Mouse (Mus musculus) thymus, postnatal 14 days (tissue): ENCODE measurements around the gene Vav2.
A peak's percentile ranks its signal among the peaks of the same experiment; 100 is the strongest.

Experiments
- DNase-seq: peaks from one replicate; pipeline ENCODE4 v3.0.0; 2021

Gene Vav2

DNA sequence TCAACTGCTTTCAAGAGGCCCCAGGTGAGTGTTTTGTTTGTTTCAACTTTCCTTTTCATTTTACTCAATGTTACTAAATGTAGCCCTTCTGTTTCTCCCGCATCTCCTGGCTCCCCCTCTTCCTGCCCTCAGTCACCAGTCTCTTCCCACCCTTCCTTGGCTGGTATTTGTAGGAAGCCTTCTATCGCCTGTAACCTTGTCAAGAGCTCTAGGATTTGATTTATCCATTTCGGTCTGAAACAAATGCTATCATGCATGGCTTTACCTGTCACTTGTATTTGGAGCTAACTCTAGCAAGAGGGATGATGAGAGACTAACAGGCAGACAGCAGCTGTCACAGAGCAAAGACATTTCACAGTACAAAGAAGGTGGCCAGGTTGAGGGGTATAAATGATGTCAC is 18.6 kb downstream of the Vav2 start:
- no peak for DNase-seq

DNA sequence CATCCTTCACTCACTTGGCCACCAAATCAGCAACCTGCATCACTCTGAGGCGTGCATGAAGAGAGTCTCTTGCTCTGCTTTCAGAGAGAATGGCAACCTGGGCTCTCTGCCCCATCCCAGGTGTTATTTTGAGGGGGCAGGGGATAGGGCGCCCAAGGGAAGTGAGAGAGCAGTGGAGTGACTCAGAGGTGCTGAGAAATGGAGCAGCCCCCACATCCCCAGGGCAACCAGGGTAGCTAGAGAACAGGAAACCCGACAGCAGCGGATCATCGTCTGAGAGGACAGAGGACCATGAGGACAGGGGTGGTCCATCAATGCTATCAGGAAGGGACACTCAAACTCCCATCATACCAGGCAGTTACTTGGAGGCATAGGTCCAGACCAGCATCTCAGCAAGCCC is 19.9 kb downstream of the Vav2 start:
- no peak for DNase-seq

DNA sequence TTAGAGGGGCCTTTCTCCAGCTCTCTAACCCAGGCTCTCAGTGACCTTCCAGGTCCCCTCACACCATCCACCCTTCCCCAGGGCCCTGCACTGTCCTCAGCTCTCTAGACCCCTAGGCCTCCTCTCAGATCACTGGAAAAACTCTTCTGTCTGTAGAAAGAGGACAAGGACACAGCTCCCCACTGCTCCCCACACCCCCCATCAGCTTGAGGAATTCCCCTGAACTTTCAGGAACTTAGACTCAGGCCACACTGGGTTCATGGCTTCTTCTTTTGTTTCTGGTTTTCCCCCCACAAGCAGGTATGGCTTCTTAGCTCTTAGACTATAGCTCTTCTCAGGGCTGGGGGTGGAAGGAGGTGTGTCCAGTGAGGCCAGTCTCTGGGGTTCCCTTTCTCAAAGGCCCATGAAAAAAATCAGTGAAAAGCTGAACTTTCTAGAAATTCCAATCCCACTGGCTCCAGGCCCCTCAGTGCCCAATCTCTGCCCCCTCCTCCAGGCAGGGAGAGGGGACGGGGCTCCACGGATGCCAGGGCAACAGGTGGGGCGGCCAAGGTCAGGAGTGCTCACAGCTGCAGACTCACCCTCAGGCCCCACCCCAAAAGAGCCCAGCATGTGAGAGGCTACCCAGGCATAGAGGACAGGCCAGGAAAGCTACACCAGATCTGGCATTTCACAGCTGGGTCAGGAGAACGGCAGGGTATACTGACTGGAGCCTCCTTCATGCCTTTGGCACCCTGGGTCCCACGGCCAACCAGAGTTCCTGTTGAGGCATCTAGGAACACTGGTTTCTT is 21.5 kb downstream of the Vav2 start:
- DNase-seq, result no peak

DNA sequence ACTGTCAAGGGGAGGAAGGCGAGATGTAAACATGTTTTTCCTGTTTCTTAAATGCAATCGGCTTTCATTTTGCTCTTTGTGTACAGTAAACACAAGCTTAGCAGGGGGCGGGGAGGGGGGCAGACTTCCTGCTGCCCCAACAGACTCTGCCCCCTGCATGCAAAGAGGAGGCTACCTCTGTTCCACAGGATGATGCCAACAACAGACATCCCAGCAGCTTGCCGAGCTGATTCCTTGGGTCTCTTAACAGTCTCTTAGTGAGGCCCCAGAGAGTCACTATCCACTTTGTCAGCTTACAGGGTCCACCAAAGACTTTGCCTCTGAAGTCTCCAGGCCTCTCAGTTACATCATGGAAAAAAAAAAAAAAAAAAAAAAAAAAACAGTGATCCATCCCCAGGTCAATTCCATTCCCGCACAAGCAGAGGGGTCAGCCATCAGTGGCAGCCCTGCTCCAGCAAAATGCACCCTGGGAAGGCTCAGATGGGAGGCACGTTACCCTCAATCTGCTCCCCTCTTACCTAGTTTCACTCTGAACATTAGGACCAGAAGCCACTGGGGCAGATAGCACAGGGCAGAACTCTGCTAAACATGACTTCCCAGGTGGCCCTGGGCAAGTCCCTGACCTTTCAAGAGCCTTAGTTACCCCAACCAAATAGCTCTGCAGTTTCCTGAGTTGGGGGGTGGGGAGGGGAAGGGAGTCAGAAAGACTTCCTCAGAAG is 22.3 kb downstream of the Vav2 start:
- DNase-seq, result peak; percentile 20

DNA sequence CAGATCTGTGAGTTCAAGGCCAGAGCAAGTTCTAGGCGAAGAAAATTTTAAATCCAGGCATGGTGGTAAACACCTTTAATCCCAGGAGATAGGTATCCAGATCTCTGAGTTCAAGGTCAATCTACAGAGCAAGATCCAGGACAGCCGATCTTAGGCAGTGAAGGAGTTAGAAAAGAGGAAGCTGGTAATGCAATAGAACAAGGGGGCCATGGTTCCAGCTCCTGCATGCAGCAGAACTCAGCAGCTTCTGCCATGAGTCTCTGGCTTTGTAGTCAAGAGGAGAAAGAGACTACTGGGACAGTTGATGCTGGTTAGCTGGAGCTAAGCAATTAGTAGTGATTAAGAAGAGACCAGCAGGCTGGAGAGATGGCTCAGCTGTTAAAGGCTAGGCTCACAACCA is 25.3 kb downstream of the Vav2 start:
- DNase-seq, result no peak

DNA sequence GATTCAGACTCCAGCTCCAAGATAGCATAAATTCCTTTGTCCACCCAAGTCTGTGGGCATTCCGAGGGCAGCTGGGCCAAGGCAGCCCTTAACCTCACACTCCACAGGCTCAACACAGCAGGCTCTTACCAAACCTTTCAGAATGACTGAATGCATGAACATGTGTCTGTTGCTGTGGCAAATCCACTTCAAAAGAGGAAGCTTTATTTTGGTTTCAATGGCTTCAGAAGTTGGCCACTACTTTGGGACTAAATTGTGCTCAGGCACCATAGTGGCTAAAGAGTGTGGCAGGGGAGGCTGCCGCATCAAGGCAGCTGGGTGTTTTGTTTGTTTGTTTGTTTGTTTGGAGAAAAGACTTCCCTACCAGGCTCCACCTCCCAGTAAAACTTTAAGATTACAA is 26.8 kb downstream of the Vav2 start:
- no peak for DNase-seq

DNA sequence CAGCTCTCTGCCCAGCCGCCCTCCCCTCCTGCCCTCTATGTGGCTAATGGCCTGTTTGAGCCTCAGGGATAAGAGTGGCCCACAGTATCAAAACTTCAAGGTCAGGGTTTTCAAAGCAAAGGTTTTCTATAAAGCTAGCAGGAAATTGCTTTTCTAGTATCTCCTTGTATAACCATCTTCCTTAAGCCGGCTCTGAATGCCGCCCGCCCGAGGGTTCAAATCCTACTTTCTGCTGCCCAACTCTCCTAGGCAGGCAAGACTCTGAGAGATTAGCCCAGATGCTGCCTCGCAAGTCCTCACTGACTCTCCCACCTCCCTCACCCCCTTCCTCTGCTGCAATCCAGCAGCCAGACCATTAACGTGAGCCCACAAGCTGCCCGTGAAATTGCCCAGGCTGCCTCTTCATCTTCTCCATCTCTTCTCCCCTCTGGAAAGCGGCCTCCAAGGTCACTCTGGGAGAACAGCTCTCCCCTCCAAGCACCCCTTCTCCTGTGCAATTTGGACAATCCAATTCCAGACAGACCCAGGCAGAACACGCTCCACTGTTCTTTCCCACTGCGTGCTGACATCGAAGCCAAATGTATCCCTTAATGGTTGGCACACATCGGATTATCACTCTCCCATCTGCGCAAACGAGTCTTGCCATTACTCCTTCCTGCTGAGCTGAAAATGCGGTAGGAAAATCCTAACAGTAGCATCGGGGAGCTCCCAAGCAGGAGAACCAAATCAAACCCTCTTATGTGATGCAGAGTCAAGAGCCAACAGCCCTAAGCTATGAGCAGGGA is 30.0 kb downstream of the Vav2 start:
- DNase-seq, result no peak

DNA sequence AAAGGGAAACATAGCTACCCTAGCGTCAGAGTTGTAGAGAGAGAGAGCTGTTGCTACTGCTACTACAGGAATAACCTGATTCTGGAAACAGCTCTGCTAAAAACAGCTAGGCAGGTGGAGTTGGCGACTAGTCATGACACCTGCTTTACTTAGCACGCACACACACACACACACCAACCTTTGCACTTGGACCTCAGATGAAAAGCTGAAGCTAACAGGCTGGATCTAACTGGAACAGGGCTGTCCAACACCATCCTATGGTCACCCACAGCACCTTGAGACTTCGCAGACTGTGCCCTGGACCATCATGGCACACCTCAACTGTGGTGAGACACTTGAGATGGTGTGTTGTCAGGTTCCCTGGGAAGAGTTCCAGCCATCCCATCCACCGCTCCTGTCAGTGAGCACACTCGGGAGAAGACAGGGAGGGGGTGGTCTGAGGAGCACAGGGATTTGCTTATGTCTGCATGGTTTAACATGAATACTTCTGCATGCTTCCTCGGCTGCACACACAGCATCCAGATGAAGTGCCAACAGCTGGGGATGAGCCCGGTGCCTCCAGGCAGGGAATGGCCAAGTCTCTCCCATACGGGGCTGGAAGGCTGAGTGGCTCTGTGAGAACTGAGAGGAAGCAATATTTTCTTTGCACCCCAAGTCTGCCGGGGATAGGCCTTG is 32.5 kb downstream of the Vav2 start:
- no peak for DNase-seq

DNA sequence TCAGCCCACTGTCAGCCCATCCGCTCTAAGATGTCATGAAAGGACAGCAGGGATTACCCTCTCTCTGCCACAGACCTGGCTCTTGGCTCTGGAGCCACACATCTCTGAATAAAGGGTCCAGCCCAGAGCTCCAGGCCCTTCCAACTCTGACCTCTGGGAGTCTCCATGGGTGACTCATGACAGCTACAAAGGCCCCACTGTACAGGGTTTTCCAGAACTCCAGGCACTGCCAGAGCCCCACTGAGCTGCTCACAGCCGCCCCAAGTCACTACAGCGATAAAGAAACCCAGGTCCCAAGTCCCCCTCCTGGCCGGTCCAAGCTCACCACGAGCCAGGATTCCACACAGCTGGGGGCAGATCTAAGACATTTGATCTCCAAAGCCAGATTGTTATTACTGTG is 34.6 kb downstream of the Vav2 start:
- no peak for DNase-seq

DNA sequence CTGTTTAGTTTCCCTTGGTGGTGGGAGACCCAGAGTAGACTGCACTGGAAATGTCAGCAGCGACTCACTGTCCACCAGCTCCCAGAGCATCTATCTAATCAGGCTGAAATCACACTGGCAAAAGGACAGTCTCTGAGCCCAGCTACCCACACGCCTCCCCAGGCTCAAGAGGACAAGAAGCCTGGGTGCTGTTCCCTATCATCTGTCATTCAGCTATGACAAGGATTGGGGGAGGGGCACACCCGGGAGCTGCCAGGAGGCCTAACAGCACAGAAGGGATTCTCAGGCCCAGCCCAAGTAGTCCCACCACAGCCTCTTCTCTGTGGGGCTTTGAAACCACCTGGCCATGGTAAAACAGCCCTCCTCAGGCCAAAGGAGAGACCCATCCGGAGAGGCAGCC is 36.1 kb downstream of the Vav2 start:
- no peak for DNase-seq

DNA sequence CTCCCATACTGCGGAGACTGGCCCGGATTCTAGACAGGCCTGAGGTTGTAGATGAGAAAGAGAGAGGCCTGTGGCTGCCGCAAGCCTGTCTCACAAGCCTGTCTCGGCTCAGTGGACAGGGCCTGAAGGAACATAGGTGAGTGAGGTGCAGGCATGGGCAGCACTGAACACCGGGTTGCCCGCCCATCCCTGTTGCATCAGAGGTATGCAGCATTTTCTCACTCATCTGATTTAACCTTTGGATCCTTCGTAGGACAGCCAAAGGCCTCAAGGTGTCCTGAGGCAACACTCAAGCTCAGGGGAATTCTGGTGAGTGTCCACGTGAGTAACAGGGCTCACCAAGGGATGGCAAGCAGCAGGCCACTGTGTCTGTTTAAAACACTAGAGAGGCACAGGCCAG is 36.5 kb downstream of the Vav2 start:
- DNase-seq, result no peak

DNA sequence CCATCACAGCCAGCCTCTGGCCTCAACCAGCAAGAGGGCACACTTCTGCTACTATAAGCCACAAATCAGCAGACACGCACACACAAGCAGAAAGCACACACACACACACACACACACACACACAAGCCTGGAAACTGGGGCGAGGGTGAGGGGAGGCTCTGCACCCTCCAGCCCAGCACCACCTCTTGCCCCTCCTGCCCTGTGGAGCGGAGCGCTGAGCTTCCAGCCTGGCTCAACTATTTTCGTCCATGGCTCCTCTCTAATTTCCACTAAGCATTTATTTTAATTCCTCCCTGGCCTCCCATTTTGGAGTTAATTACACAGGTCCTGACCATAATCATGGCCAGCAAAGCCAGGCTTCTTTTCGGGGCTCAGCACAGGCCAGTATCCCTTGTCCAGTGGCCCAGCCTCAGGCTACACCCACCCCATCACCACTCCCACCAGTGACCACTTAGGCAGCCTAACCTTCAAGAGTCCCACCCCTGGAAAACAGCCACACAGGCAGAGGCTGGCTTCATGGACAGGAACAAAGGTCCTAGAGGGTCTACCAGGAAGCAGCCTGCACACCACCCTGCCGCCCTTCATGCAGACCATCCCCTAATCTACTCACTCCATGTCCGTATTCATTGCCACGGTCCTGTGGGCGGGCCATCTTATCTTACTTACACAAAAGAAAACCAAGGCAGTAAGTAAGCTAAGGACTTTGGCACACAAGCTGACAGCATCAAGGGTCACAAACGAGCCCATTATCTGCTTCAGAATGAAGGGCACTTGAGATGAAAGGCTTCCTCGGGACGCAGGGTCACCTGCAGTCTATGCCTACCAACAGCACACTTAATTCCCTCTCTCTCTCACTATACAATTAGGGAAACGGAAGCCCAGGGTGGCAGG is 37.3 kb downstream of the Vav2 start:
- no peak for DNase-seq

DNA sequence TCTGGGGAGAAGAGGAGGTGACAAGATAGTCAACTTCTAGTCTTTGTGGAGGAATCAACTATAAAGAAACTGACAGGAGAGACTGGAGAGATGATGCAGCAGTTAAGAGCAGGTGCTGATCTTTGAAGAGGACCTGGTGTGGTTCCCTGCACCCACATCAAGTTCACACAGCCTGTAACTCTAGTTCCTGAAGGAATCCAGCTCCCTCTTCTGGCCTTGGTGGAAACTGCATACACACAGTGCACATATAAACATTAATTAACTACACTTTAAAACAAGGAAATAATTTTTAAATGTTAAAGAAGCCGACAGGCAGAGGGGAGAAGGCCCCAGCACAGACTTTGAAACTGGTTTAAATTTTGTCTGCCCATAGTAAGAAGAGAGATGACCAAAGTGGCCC is 39.6 kb downstream of the Vav2 start:
- DNase-seq, result no peak

DNA sequence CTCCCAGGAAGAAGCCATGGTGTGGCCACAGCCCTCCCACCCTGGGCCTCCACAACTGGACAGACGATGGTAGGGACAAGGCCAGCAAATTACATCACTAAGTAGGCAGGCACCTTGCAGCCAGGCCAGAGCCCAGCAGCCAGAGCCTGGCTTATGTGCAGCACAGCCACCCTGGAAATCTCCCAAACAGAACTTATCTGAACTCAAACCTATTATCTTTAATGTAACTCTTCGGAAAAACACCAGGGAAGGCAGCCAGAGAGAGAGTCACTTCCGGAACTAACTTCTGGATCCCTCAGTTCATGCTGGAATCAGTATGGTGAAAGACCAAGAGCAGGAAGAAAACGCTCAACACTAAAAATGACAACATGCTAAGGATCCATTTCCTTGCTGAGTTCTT is 45.1 kb downstream of the Vav2 start:
- DNase-seq, result no peak

DNA sequence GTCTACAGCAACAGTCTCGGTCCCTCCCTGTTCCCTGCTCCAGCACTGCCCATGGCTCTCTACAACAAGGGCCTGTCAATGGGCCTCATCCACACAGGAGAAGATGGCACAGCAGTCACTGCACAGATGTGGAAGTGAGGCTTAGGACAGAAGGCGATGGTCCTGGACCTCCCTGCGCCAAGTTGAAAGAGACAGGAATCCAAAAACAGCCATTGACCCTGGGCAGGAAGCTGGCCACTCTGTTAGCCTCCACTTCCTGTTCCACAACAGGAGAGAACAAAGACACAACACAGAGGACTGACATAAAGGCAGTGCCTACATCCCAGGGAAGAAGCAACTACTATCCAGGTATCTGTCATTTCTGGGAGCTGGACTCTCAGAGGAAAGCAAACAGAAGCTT is 45.6 kb downstream of the Vav2 start:
- no peak for DNase-seq

DNA sequence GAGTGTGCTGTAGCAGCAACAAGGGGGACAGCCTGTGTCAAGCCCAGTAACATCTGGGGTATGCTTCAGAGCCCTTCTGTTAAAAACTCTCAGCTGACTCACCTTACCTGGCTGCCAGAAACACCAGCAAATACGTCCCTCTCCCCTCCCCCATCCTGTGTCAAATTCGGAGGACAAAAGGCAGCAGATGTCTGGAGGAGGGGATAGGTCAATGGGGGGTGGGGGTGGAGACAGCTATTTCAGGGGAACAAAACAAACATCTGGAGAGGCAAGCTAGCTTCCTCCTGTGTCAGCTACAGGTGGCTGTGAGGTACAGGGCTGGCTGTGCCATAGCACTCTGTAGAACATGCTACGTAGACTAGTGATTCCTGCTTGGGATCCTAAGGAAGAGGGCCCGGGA is 49.0 kb downstream of the Vav2 start:
- peak; percentile 67 for DNase-seq

DNA sequence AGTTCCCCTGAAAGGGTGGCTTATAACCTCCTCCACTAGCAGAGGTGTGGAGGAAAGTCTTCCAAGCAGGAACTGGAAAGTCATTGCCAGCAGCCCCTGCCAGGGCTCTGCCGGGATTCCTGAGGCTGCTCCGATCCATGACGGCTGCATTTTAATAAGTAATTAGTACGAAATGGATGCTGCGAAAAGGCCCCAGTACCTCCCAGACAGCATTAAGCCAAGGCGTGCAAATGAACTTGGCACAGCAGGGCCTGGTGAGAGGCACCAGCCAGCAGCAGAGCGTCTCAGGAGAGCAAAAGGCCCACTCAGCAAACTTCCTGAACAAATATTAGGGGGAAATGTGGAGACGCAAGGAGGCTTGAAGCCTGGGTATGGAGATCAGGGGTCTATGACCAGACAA is 49.7 kb downstream of the Vav2 start:
- no peak for DNase-seq

DNA sequence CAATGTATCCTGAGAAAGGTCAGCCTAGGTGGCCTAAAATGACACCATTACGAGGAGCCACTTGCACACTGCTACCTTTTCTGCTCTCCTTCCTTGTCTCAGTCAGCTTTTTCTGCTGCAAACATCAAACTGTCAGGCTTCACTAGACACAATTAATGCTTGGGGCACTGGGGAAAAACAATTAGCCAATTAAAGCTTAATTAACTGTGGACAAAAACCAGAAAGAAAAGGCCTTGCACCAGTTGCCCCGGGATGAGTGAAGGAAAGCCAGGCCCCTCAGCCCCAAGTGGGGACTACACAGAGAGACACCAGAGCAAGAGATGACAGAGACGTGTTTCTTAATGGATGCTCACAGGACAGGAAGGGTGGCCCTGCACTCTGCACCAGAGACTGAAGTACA is 51.7 kb downstream of the Vav2 start:
- DNase-seq, result no peak

DNA sequence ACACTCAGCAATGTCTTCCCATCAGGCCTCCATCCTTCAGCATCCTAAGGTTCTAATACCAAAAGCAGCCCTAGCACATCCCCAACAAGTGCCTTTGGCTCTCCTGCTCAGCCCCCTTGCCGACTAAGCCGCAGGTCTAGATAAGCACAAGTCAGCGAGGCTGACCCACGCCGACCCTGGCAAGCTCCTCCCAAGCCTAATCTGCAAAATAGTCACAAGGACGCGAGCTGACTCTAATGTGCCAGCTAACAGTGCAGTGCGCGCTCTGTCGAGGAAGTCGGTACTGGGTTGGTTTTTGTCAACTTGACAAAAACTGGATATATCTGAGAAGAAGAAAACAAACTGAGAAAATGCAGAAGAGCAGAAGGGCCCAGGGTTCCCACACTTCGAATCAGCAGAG is 53.5 kb downstream of the Vav2 start:
- DNase-seq, result no peak

DNA sequence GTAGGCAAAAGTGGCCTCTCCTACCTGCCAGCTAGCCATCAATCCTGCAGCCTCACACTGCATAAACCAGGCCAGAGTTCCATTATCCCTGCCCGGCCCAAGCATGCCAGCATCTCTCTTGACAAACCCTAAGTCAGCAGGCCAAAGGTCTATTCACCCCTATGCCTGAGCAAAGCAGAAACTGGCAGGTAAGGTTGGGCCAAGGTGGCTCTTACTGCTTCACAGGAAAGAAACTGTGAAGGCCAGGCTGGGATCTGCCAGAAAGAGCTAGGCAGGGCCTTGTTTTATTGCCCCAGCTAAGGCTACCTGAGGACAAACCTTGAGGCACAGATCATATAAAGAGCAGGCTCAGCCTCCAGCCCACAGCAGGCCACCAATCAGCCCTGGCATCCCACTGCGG is 55.4 kb downstream of the Vav2 start:
- DNase-seq, result no peak

DNA sequence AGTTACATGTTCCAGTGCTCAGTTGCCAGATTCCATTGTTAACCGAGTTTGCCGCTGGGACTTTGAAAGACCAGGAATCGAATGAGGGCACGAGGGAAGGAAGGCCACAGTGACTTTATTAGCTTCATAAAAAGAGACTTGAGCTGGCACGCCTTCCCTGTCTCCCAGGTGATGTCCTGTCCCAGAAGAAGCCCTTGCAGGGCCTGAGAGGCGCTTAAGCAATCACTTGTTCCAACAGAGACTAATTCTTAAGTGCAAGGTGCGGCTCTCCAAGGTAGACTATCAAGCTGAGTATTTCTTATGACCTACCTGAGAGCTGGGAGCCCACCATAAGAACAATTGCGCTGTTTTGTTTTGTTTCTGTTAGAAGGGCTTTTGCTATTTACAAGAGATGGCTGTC is 57.9 kb downstream of the Vav2 start:
- no peak for DNase-seq

DNA sequence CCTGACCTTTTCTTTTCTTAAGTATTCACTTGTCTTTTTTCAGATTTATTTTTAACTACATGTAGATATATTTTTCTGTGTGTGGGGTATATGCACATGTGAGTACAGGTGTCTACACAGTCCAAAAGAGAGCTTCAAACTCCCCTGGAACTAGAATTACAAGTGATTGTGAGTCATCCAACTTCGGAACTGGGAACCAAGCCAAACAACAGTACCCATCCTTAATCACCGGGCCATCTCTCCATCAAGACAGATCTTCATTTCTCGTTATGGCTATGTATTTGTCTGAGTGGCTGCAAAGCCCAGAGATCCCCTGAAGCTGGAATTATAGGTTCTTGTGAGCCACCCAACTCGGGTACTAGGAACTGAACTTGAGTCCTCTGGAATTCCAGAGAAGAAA is 61.5 kb downstream of the Vav2 start:
- no peak for DNase-seq
